Mouse (Mus musculus) T-helper 17 cell (primary cell): ENCODE data around the gene Mphosph8.

Experiments
- in situ Hi-C, 2 experiments: fragments of 300-600 bp; cut with MboI, MseI; formaldehyde crosslinking; loops; 1 replicate in 1 of 2; 2 replicates in 1 of 2; pipeline ENCODE4 v1.15.1; 2025; ENCODE audit warnings: high pct_unique_total_duplicates in 2 of 2

The Mphosph8 gene

DNA sequence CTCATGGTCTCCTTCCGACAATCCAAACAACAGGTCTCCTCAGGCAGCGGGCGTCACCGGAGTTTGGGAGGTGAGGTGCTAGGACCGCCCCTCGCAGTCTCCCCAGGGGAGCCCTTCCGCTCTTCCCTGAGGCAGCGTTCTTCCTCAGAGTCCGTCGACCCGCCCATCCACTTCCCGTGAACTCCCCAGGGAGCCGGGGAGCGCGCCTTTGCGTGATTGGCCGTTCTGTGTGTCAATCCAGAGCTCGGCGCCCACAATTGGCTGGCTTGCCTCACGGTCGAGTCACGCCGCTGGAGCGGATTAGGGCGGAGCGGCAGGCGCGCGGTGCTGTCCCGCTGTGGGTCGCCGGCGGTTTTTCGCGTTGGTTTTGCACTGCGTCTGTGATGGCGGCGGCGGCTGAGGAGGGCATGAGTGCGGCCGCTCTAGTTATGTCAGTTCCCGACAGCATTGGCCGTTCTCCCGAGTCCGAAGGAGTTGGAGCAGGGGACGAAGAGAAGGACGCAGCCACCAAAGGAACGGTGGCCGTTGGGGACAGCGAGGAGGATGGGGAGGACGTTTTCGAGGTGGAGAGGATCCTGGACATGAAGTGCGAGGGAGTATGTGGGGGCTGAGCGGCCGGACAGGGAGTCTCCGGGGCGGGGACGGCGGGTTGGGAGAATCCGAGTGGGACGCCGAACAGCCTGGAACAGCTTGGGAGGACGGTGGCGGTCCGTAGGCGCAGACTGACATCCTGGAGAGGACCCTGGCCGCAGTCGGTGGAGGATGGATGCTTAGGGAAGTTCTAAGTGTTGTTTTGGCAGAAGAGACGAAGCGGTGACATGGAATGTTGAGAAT, at the start of gene Mphosph8:
Gene Mphosph8 (plus strand): TSS at position 280 of the 834 bp plus-strand sequence.
- in situ Hi-C loops: no loop called here

DNA sequence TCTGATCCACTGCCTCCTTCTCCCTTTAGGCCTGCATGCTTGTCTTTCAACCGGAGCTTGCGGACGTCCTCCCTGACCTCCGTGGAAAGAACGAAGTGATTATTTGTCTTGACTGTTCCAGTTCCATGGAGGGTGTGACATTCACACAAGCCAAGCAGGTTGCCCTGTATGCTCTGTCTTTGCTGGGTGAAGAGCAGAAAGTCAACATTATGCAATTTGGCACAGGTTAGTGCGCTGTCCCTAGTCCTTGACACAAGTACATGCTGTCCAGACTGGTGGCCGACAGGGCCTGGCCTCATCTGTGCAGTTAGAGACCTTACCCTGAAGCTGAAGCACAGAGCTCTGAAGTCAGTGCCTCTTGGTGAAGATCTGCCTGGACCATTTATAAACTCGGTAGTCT, 47.6 kb upstream of the Mphosph8 start:
- in situ Hi-C loops: no loop called here

DNA sequence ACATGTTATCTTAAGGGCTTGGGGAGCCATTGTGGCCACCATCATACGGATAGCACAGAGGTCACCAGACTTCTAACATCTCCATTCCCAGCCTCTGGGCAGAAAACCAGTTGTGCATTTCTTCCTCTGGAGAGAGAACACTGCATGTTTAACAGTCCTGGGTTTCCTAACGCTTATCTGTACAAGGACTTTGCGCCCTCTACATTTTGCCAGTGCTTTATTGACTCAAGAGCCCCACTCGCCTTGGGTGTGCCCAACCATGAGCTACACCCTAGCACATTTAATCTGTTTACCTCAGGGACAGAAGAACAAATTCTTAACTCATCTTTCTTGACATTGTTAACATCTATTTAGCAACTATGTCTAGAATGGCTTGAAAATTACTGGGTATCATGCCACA, 41.8 kb upstream of the Mphosph8 start:
- in situ Hi-C loops: no loop called here

DNA sequence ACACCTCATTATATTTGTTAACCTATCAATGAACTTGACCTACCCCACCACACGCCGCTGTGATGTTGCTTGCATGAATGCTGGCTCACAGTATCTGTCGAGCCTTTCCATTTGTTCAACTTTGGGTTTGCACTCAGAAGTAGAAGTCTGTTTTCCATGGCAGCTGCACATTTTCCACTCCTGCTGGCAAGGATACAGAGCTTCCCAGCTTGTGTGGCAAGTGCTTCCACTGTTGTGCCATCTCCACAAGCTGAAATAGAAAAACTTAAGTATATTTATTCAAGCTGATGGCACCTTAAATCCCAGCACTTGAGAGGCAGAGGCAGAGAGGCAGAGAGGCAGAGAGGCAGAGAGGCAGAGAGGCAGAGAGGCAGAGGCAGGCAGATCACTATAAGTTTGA, 39.7 kb upstream of the Mphosph8 start:
- in situ Hi-C loops: no loop called here

DNA sequence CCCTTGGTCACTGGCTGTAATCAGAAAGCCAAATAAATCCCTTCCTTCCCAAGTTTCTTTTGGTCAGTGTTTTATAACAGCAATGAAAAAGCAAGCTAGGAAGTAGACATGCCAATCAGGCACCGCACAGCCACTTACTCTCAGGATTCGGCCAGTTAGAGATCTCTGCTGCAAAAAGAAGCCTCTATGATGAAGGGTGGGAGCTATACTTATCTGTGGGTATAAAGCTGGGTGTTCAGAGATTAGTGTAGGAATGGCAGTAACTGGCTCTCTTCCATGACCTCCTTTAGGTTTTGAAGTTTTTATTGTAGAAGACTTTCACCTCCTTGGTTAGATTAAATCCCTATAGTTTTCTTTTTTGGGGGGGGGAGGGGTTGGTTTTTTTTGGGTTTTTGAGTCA, 36.9 kb upstream of the Mphosph8 start:
- in situ Hi-C loops: no loop called here

DNA sequence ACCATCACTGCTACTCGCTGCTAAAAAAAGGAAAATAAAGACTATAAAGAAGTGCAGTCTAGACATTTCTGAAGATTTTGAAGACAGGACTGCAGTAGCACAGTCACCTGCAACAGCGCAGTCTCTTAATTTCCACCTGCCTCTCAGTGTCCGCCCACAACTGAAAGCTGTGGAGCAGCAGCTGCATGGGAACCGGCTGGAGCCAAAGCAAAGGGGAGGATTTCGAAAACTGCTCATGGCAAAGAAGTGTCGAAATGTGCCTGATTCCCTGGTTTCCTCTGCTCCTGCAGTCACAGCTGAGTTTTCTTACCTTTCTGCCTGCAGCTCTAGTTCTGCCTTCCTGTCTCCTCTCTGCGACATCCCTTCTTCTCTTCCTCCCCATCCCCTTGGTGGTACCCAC, 20.8 kb upstream of the Mphosph8 start:
- in situ Hi-C loops: no loop called here

DNA sequence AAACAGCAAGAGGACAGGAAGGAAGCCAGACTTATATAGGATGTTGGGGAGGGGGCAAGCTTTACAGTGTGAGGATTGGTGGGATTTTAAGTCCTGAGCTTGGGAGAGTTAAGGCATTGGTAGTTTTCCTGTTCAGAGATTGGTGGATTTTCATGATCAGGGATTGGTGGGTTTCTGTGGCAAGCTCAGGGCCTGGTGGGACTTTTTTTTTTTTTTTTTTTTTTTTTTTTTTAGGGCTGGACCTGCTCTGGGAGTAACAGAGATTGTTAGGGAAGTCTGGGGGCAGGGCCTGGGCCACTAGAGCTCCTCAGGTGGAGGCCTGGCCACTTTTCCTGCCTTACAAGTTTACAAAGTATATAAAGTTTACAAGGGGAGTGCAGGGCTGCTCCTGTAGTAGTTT, 18.6 kb upstream of the Mphosph8 start:
- in situ Hi-C loops: no loop called here

DNA sequence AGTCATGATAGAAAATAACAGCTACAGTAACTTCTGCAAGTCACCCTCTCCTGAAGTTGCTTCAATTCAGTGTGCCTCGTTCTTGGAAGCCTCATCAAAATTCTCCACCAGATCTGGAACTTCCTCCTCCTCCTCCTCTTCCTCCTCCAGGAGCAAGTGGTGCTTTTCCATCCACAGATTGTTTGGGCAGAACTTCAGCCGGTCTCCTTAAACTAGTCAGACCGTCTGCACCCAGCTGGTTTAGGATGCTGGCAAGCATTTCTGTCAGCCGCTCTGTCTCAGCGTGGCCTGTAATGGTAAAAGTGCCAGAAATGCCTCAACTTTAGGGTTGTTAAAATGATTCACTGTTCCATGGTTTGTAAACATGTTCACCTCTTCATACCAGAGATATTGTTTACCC, 2.4 kb upstream of the Mphosph8 start:
- in situ Hi-C loops: no loop called here

DNA sequence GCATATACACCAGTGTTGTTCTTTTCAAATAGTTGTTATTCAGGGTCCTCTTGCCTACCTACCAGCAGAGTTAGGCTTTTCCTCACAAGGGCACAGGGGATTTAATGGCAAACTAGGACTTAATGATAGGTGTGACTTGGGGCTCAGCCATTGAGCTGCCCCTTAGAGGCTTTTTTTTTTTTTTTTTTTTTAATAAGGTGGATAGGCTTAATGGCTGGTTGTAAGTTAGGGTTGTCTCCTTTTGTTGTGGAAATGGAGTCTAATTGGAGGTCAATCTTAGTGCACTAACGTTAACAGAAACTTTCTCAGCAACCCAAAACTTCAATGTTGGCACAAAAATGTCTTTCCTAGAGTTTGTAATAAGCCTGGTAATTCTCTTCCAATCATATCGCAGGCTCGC, 1.1 kb upstream of the Mphosph8 start:
- in situ Hi-C loops: no loop called here

DNA sequence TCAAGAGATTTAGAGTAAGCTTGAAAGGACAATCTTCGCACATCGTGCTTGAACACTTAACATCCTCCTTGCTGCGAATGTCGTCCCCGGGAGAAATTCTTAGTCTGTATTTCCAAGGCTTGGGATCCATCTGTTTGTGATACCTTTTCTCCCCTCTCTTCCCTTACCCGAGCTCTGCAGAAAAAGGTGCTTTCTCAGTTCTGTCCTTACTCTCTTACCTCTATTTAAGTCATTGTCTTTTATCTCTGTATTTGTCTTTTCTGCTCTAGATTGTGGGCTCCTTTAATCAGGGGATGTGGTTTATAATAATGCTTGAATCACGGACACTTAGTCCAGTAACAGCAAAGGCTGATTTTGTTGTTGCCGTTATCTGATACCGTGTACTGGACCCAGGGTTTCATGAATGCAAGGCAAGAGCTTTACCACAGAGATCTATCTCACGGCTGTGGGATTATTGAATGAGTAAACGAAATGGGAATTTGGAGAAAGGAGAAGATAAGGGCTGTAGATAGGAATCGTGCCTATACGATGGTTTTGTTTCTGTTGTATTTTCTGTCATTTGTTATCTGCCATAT, 1.1 kb downstream of the Mphosph8 start:
- in situ Hi-C loops: no loop called here

DNA sequence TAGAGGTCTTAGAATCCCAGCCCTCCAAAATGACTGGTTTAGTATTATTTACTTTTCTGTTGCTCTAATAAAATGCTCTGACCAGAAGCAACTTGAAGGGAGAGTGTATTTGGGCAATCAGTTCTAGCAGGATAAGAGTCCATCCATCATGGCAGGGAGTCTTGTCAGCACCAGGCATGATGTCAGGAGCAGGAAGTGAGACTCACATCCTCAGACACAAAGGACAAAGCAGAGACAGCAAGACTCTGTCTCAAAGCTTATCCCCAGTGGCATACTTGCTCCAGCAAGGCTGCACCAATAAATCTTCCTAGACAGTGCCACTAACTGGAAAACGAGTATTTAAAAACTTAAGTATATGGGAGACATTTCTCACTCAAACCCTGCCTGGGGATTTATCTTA, 17.4 kb downstream of the Mphosph8 start:
- in situ Hi-C loops: loop anchor here in 1 of 2 experiments (5.0 kb wide), 1 partner anchor 67 kb away; no protein-coding TSS in a partner anchor

DNA sequence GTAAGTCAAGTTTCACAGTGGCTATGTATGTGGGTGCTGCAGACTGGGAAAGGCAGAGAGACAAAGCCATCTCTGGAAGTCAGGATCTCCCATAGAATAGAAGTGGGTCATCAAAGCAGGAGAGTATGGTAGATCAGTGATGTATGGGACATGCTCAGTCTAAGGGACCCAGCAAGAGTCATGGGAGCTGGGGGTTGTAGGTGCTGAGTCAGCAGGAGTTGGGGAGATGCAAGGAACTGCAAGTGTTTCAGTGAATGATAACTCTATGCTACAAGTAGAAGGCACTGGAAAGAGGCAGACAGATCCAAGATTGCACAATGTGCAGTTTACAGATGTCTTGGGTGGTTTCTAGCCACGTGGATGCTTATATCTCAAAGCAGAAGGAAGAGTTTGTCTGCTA, 21.1 kb downstream of the Mphosph8 start:
- in situ Hi-C loops: loop anchor here in 1 of 2 experiments (5.0 kb wide), 1 partner anchor 63 kb away; no protein-coding TSS in a partner anchor

DNA sequence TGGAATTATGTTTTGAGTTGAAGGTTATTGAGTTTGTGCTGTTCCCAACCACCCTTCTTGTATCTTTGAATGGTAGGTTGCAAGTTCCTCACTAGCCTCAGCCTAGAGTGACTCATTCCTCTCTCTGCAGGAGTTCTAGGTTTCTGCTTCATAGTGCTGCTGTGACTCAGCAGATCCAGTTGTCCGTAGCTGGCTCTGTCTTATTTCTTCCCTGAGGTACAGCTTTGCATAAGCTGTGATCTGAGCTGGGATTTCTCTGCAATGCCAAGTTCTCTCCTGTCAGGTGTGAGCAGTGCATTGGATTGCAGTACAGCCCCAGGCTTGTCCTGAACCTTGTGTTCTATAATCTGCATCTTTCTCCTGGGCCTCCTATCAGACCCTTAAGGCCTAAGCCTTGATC, 21.7 kb downstream of the Mphosph8 start:
- in situ Hi-C loops: loop anchor here (5.0 kb wide), 3 partner anchors 63 to 102 kb away; no protein-coding TSS in a partner anchor

DNA sequence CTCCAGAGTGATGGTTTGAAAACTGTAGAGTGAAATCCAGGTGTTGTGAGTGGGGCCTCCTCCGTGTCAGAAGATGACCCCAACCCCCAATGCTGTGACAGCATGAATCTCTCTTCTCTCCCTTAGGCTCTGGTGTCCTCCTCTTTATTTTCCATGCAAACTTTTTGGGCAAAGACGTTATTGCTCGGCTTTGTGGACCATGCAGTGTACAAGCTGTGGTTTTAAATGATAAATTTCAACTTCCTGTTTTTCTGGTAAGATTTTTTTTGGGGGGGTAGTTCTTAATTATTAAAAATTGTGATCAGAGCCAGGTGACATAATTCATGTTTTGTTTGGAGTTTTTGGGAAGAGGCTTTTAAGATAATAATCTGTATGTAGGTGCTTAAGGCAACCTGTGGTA, 27.4 kb downstream of the Mphosph8 start:
- in situ Hi-C loops: no loop called here

DNA sequence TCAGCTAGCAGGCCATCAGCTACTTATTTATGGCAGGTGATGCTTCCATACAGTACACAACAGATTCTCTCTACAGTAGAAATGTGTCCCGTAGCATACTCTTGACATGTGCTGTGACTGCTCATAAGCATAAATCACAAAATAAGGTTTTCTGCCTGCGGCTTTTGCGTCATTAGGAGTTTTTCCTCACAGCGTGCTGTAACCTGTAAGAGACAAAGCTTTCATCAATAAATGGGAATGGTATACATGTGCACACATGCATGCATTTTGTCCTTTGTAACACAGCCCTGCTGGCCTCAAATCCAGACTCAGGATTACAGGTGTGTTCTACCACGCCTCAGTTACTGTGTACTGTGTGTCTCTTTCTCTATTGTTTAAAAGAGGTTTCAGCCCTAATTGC, 29.8 kb downstream of the Mphosph8 start:
- in situ Hi-C loops: no loop called here

DNA sequence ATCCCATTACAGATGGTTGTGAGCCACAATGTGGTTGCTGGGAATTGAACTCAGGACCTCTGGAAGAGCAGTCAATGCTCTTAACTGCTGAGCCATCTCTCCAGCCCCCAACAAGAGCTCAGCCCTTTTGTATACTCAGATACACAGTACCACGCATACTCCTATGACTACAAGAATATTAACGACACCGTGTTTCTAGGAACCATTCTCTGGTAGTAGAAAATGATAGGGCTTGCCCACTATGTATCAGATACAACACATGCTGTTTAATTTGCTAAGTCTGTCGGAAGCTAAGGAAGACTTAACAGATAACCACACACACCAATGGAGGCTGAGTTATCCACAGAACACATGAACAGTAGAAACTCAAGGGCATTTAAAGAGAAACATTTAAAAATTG, 34.6 kb downstream of the Mphosph8 start:
- in situ Hi-C loops: no loop called here

DNA sequence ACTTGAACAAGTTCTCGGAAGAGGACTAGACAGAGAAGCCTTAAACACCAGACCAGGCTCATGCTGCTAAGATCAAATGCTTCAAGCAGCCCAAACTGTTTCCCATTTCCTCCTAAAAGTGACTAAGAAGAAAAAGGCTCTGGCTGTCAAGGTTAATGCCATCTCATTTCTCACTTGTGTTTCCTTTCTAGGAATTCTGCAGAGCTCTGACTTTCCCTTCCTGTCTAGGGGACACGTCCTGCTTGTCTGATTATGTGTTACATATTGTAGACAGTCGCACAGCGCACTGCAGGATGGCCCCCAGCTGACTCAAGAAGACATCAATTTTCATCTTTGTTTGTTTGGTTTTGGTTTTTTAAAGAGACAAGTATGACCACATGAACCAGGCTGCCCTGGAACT, 37.6 kb downstream of the Mphosph8 start:
- in situ Hi-C loops: no loop called here

DNA sequence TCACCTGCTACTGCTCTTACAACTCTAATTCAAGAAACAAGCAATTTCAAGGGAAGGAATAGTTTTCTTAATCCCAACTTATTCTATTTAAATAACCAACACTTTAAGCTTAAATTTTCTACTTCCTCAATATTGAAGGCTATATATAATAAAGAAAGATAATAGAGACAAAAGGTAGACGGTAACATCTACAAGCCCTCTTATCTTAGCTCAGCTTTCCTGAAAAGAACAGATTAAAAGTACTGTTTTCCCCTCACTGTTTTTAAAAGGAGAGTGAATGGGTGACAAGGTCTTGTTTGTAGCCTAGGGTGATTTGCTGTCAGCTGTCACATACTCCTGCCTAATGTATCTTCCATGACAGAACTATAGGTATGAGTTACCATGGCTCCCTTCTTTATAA, 58.4 kb downstream of the Mphosph8 start:
- in situ Hi-C loops: no loop called here

DNA sequence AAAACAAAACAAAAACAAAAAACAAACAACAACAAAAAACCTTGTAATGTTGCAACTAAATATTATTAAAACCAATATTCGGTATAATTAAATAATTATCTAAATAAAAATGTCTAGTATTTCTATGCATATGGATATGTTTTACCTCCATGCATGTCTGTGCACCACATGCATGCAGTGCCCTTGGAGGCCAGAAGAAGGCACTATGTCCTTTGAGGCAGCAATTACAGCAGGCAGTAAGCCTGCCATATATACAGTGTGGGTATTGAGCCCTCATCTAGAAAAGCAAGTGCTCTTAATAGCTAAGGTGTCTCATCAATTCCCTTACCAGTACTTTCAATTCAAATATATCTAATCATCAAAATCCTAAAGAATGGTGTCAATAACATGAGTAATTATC, 72.1 kb downstream of the Mphosph8 start:
- in situ Hi-C loops: no loop called here
